Mouse (Mus musculus): Measurements from ENCODE around the gene Ky. TPM values are rescaled to one million over a fixed set of nuclear protein-coding genes. Genes with fewer than 3 reads are reported as not detected.

The Ky gene
- 1.1 and 1.8 TPM in 2 replicates for polyA plus RNA-seq (2015; fragmentation: Nextera tagmentation; extraction: Ambion mirVana)

DNA sequence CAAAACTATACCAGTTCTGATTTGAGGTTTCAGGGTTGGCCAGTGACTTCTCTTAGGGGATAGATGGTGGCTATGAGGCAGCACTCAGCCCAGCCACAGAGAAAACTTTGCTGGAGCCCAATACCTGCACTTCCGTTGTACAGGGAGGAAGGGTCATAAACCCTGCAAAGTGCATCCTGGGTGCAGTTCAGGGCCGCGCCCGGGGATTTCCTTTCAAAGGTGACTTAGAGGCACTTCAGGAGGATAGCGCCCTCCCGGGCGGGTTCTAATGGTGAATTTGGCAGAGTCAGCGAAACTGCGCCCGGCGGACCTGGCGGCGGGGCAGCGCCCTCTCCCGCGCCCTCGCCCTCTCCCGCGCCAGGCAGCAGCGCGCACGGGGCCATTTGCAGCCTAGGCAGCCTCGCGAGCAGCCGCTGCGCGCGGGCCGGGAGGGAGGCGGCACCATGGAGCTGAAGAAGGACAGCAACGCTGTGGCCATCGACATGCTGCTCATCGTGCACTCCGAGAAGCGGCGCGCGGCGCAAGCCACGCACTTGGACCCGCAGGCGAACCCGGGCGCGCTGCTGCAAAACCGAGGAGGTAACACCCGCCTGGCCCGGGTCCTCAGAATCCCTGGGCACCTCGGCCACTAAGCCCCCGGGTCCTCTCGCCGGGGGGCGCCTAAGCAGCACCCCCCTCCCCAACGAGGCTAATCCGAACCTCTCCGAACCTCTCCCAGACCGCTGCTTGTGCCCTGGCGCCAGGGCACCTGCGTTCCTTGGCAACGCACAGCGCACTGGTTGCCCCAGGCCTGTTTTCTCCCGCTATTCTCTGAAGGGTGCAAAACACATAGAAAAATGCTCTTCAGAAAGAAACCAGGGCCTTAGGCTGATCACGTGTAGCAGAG lies at the start of gene Ky:
Ky (plus strand) TSS at position 51 of the 886 bp plus-strand sequence.
- peak within 1 kb of the TSS; percentile 56 for H3K4me3 ChIP-seq
- peak within 1 kb of the TSS; percentile 63 for H3K9ac ChIP-seq
- peak within 1 kb of the TSS; percentile 88 for H3K4me2 ChIP-seq
- no peaks in the 10 kb centered on the region for H3K9me3 ChIP-seq (replicated peaks)
- H3K4me1 ChIP-seq (replicated peaks) = peaks cover 19% of the 10 kb centered on the region
- peaks cover 32% of the 10 kb centered on the region for H3K27me3 ChIP-seq
- H3K36me3 ChIP-seq = no peaks in the 10 kb centered on the region
- 2% methylated on average over 63 of the region's 63 CpGs for WGBS
- peak; percentile 58 for ATAC-seq (replicated peaks; ENCODE audit: insufficient number of reproducible peaks, insufficient read depth, low FRiP score, low read depth)
- peak within 1 kb of the TSS; percentile 84 for H3K27ac ChIP-seq

DNA sequence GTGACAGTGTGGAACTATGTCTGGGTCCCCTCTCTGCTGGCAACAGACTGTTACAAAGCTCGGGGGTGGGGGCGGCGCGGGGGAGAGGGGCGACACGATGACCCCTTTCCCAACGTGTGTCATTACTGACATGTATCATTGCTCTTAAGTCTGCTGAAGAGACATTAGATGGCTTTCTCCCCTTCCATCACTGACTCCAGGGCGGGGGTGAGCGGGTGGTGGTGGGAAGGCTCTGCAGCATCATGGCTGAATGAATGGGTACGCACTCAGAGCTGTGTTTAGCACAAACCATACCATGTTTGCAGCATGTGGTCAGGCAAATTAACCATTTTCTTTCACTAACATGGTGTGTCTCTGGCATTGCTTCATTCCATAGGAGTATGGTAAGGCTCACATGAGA lies 43.3 kb upstream of the Ky start:
- 89% methylated on average over 10 of the region's 10 CpGs for WGBS
- no peak for ATAC-seq (replicated peaks; ENCODE audit: insufficient number of reproducible peaks, insufficient read depth, low FRiP score, low read depth)
- no peak overlapping the region for H3K4me2 ChIP-seq
- H3K9me3 ChIP-seq (replicated peaks) = no peaks in the 10 kb centered on the region
- H3K4me1 ChIP-seq (replicated peaks) = no peaks in the 10 kb centered on the region
- no peak overlapping the region for H3K9ac ChIP-seq
- no peak overlapping the region for H3K4me3 ChIP-seq
- no peaks in the 10 kb centered on the region for H3K36me3 ChIP-seq
- 0 out of 2 replicates have a peak, but pooled peaks cover 4% of the 10 kb centered on the region for H3K27me3 ChIP-seq
- H3K27ac ChIP-seq = no peak overlapping the region

DNA sequence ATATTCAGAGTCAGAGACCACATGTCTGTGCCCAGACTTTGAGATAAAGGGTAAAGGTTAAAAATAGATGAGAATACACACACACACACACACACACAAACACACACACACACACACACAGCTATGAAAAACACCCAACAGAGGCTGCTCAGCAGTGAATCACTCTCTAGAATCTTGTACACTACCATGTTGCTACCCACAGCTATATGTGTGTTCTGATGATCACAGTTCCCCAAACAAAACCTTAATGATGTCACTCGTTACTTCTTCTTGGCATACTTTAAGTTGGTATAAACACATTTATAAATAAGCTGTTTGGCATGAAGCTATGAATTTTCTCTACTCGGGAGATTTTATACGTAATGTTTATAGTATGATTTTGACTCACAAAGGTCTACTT lies 40.5 kb upstream of the Ky start:
- WGBS = 80% methylated on average over 3 of the region's 3 CpGs
- no peaks in the 10 kb centered on the region for H3K4me1 ChIP-seq (replicated peaks)
- no peak for ATAC-seq (replicated peaks; ENCODE audit: insufficient number of reproducible peaks, insufficient read depth, low FRiP score, low read depth)
- no peaks in the 10 kb centered on the region for H3K9me3 ChIP-seq (replicated peaks)
- no peak overlapping the region for H3K4me3 ChIP-seq
- no peaks in the 10 kb centered on the region for H3K36me3 ChIP-seq
- no peak overlapping the region for H3K9ac ChIP-seq
- H3K27me3 ChIP-seq = no peaks in the 10 kb centered on the region
- H3K27ac ChIP-seq = no peak overlapping the region
- H3K4me2 ChIP-seq = no peak overlapping the region

DNA sequence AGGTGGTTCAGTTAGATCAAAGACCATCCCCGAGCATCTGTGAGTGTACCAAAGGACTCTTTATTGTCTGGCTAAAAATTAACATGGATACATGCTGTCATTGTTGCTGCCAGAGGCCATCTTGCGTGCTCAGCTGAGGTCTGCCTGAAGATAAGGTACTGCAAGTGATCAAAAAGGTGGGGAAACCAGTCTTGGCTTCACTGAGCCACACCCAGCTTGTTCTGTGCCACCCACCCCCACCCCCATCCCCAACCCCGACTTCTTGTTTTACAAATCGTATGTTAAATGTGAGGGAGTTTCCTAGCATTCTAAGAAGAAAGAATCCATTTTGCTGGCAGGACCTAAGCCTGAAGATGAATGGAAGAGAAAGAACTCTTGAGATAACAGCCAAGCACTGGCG lies 39.8 kb upstream of the Ky start:
- Histone ChIP-seq H3K9me3 (replicated peaks) (no peaks in the 10 kb centered on the region), H3K4me1 (replicated peaks) (no peaks in the 10 kb centered on the region), H3K27me3 (no peaks in the 10 kb centered on the region), H3K9ac (no peak overlapping the region), H3K4me2 (no peak overlapping the region), H3K27ac (no peak overlapping the region), H3K36me3 (no peaks in the 10 kb centered on the region), H3K4me3 (no peak overlapping the region)
- no peak for ATAC-seq (replicated peaks; ENCODE audit: insufficient number of reproducible peaks, insufficient read depth, low FRiP score, low read depth)
- WGBS = 59% methylated on average over 5 of the region's 5 CpGs

DNA sequence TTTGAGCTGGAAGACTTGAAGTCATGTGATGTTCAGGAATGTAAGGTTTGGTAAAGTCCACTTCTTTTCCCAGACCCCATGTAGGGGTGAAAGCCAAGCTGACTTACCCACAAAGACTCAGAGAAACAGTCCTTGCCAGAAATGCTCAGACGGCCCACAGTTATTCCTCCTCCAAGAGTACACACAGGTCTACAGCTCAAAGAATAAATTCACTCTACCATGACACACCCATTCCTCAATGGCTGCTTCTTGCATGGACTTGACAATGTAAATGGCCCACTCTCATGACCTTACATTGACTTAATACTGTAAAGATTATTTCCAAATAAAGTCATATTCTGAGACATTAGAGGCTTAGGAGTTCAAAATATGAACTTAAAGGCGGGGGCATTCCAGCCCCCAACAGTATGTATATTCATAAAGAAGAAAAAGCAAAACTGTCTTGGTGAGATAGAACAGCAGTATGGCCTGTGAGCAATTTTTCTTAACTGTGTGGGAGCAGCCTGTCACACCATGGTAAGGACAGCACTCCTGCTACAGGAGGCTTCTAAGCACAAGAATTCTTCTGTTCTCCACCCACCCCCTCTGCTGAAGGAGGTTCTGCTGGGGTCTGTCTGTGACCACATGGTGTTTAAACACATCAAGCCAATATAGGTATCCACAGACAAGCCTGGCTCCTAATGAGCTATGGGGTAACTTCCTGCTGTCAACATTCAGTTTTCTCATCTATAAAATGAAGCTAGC lies 35.3 kb upstream of the Ky start:
- Histone ChIP-seq H3K27ac (no peak overlapping the region), H3K27me3 (no peaks in the 10 kb centered on the region), H3K36me3 (no peaks in the 10 kb centered on the region), H3K9ac (no peak overlapping the region), H3K4me3 (no peak overlapping the region), H3K9me3 (replicated peaks) (no peaks in the 10 kb centered on the region), H3K4me2 (no peak overlapping the region), H3K4me1 (replicated peaks) (no peaks in the 10 kb centered on the region)
- 72% methylated on average over 2 of the region's 2 CpGs for WGBS
- no peak for ATAC-seq (replicated peaks; ENCODE audit: insufficient number of reproducible peaks, insufficient read depth, low FRiP score, low read depth)

DNA sequence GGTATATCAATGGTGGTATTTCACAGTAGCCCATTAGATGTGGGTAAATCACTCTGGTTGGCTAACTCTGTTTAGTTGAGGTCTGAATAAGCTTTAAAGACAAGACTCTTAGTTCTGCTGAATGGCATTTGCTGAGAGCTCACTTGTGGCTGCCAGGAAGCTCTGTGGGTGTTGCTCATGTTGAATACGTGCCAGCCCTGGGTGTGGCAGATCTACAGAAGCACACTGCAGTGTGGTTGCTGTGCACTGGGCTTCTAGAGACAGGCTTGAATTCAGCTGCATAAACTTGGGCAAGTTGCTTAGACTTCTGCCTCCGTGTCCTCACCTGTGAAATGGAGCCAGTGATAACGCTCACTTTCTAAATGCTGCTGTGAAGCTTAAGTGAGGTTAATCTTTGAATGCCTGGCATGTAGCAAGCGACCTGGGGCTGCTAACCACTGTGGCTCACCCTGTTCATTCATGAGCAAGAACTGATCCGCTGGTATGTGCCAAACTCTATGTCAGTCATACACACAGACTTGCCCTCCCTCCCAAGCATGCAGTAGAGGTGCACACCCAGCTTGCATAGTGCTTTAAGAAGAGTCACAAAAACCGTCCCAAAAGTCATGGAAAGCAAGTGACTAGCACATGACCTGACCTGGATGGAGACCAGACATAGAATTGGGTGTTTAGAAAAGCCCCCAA lies 27.6 kb upstream of the Ky start:
- no peak overlapping the region for H3K4me2 ChIP-seq
- no peaks in the 10 kb centered on the region for H3K4me1 ChIP-seq (replicated peaks)
- H3K27me3 ChIP-seq = no peaks in the 10 kb centered on the region
- H3K9ac ChIP-seq = no peak overlapping the region
- H3K36me3 ChIP-seq = no peaks in the 10 kb centered on the region
- ATAC-seq (replicated peaks; ENCODE audit: insufficient number of reproducible peaks, insufficient read depth, low FRiP score, low read depth) = no peak
- H3K27ac ChIP-seq = no peak overlapping the region
- no peak overlapping the region for H3K4me3 ChIP-seq
- WGBS = 69% methylated on average over 6 of the region's 6 CpGs
- no peaks in the 10 kb centered on the region for H3K9me3 ChIP-seq (replicated peaks)

DNA sequence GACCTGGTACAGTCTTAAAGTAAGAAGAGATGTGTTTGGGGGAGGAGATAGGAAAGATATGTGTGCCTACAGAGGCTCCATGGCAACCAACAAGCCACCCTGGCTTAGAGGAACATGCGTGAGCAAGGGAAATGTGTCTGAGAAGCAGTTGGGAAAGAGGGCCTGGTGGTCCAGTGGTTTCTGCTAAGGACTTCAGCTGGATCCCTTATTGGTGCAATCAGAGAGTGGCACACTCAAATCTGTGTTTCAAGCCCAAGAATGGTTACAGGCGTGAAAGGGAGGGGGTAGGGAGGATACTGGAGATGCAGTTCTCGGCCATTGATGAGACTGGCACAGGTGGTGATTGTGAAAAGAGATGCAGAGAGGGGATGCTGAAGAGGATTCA lies 27.1 kb upstream of the Ky start:
- ATAC-seq (replicated peaks; ENCODE audit: insufficient number of reproducible peaks, insufficient read depth, low FRiP score, low read depth) = no peak
- no peaks in the 10 kb centered on the region for H3K36me3 ChIP-seq
- no peak overlapping the region for H3K4me2 ChIP-seq
- no peak overlapping the region for H3K9ac ChIP-seq
- no peaks in the 10 kb centered on the region for H3K4me1 ChIP-seq (replicated peaks)
- H3K27ac ChIP-seq = no peak overlapping the region
- 80% methylated on average over 3 of the region's 3 CpGs for WGBS
- no peak overlapping the region for H3K4me3 ChIP-seq
- H3K9me3 ChIP-seq (replicated peaks) = no peaks in the 10 kb centered on the region
- no peaks in the 10 kb centered on the region for H3K27me3 ChIP-seq

DNA sequence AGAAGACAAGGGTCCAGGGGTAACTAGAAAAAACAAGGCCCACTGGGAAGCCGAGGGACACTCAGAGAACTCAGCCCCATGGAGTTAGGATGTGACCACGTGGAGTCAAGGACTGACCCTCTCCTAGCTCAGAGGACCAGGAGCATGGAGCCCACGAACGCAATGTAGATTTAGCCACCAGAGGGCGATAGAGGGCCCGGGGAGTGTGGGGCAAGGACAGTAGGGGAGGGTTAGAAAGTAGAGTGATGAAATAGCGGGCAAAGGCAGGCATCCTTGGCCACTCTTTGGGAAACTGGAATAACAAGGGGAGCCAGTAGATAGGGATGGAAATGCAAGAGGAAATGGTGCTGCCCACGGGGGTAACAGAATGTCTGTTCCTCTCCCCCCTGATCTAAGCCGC lies 26.5 kb upstream of the Ky start:
- Histone ChIP-seq H3K4me2 (no peak overlapping the region), H3K36me3 (no peaks in the 10 kb centered on the region), H3K27ac (no peak overlapping the region), H3K9ac (no peak overlapping the region), H3K9me3 (replicated peaks) (no peaks in the 10 kb centered on the region), H3K27me3 (no peaks in the 10 kb centered on the region), H3K4me1 (replicated peaks) (no peaks in the 10 kb centered on the region), H3K4me3 (no peak overlapping the region)
- WGBS = 46% methylated on average over 9 of the region's 9 CpGs
- no peak for ATAC-seq (replicated peaks; ENCODE audit: insufficient number of reproducible peaks, insufficient read depth, low FRiP score, low read depth)

DNA sequence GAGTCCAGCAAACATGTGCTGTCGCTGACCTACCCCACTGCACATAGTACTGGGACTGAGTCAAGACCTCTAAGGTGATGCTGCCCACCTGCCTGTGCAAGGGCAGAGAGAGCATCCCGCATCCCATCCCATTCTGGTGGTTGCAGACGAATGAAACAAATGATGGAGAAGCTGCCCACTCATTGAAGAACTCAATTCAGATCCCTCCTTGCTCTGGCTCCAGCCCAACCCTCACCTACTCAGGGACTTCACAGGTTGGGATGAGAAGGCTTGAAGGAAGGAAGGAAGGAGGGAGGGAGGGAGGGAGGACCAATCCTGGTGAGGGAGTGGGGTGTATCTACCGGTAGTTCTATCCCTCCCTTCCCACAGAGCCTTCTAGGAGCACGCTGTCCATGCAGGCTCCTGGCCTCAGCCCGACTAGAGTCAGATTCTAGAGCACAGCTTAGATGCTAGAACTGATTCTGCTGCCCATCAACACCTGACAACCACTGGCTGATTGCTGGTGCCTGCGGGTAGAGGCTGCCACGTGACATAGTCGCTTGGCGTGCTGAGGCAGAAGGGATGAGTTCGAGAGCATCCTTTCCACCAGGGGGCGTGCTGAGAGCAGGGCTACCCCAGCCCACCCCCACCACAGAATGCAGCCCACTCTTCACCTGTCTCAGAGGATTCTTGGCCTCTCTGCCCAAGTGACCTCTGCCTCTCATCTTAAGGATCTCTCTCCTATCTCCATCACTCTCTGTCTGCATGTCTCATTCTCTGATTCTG lies 13.3 kb upstream of the Ky start:
- Histone ChIP-seq H3K36me3 (no peaks in the 10 kb centered on the region), H3K27ac (no peak overlapping the region), H3K27me3 (peaks cover 9% of the 10 kb centered on the region; the same call in 1 of the 2 replicates), H3K4me3 (no peak overlapping the region), H3K4me1 (replicated peaks) (peaks cover 8% of the 10 kb centered on the region), H3K9me3 (replicated peaks) (no peaks in the 10 kb centered on the region), H3K9ac (no peak overlapping the region), H3K4me2 (no peak overlapping the region)
- ATAC-seq (replicated peaks; ENCODE audit: insufficient number of reproducible peaks, insufficient read depth, low FRiP score, low read depth) = no peak
- 32% methylated on average over 12 of the region's 12 CpGs for WGBS

DNA sequence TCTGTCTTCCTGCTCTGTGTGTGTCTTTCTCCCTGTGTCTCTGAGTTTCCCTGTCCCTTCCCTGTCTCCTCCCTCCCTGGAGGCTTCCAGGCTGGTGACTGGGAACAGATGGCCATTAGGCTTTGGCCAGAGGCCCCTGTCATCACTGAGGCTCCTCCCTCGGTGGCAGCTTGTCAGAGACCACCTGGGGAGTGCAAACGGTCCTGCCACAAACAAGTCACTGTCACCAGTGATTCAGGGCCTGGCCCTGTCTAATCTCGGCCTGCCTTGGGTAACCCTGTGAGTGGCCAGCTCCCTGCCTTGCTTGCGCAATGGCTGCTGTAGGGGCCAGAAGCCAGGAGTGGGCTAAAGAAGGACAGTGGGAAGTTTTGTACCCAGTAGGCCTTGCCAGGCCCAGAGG lies 12.5 kb upstream of the Ky start:
- H3K4me1 ChIP-seq (replicated peaks) = peaks cover 15% of the 10 kb centered on the region
- no peak overlapping the region for H3K4me2 ChIP-seq
- 36% methylated on average over 4 of the region's 4 CpGs for WGBS
- no peaks in the 10 kb centered on the region for H3K9me3 ChIP-seq (replicated peaks)
- H3K36me3 ChIP-seq = no peaks in the 10 kb centered on the region
- ATAC-seq (replicated peaks; ENCODE audit: insufficient number of reproducible peaks, insufficient read depth, low FRiP score, low read depth) = no peak
- peaks cover 9% of the 10 kb centered on the region; the same call in 1 of the 2 replicates for H3K27me3 ChIP-seq
- no peak overlapping the region for H3K4me3 ChIP-seq
- H3K9ac ChIP-seq = no peak overlapping the region
- H3K27ac ChIP-seq = no peak overlapping the region

DNA sequence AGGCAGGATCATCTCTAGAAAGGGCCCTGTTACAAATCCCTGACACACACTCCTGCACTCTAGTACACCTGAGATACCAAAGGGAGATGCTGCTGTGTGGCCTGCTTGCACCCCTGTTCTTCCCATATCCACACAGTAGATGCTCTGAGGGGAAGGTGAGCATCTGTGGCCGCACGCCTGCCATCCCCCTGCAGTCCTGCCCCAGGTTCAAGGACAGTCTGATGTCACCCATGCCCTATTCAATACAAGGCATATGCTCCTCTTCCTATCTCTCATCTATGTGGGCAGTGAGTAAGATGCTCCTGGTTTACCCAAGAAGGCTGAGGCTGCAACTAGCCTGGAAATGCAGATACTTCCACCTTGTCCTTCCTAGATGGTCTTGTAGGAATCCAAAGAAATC lies 11.6 kb upstream of the Ky start:
- ATAC-seq (replicated peaks; ENCODE audit: insufficient number of reproducible peaks, insufficient read depth, low FRiP score, low read depth) = no peak
- Histone ChIP-seq H3K27me3 (peaks cover 9% of the 10 kb centered on the region; the same call in 1 of the 2 replicates), H3K4me1 (replicated peaks) (peaks cover 23% of the 10 kb centered on the region), H3K9ac (no peak overlapping the region), H3K9me3 (replicated peaks) (no peaks in the 10 kb centered on the region), H3K4me3 (no peak overlapping the region), H3K4me2 (no peak overlapping the region), H3K36me3 (no peaks in the 10 kb centered on the region), H3K27ac (no peak overlapping the region)
- 97% methylated on average over 2 of the region's 2 CpGs for WGBS

Measured in heart, embryonic 15.5 days (tissue).